Mouse (Mus musculus): ENCODE results near the gene Ces1a. TPM values are rescaled to one million over a fixed set of nuclear protein-coding genes. Genes with fewer than 3 reads are reported as not detected.

Gene Ces1a
- total and polyA plus RNA-seq, 3 experiments: not detected

- Histone ChIP-seq H3K27me3 (ENCODE audit: control insufficient read depth in 1 of 2, insufficient read depth in 2 of 2, low read length in 2 of 2) (no peaks in the 10 kb centered on the region), H3K36me3 (ENCODE audit: control insufficient read depth in 1 of 2, insufficient read depth in 2 of 2, low read length in 2 of 2) (no peaks in the 10 kb centered on the region), H3K4me3 (ENCODE audit: control insufficient read depth in 1 of 2, insufficient read depth in 1 of 2, low read depth in 2 of 2, low read length in 2 of 2) (no peak overlapping the region), H3K9me3 (replicated peaks; ENCODE audit: insufficient read depth, low read length) (no peaks in the 10 kb centered on the region), H3K27ac (ENCODE audit: control insufficient read depth, low read depth, low read length) (no peak overlapping the region), H3K9ac (ENCODE audit: control insufficient read depth, low read depth, low read length, poor library complexity, severe bottlenecking) (no peak overlapping the region), H3K4me1 (ENCODE audit: control insufficient read depth in 1 of 2, insufficient read depth in 2 of 2, low read length in 2 of 2) (no peaks in the 10 kb centered on the region), H3K79me2 (ENCODE audit: control insufficient read depth, insufficient read depth, low read length, poor library complexity) (no peaks in the 10 kb centered on the region)
- TF ChIP-seq TCF12 (IDR thresholded peaks at IDR 0.05; ENCODE audit: low read depth, low read length) (no peak), RCOR1 (IDR thresholded peaks at IDR 0.05; ENCODE audit: low read depth, low read length) (no peak)
- no peak for DNase-seq (ENCODE audit: low read depth, low spot score)
These were observed 63.6 kb downstream of the Ces1a start for GRCm38 (mm10) chr8:92984376-92984775.

GRCm38 (mm10) chr8:92982491-92982890, 65.5 kb downstream of the Ces1a start:
- H3K9me3 ChIP-seq (replicated peaks; ENCODE audit: insufficient read depth, low read length): no peaks in the 10 kb centered on the region
- H3K4me3 ChIP-seq (ENCODE audit: control insufficient read depth in 1 of 2, insufficient read depth in 1 of 2, low read depth in 2 of 2, low read length in 2 of 2): no peak overlapping the region
- no peaks in the 10 kb centered on the region for H3K79me2 ChIP-seq (ENCODE audit: control insufficient read depth, insufficient read depth, low read length, poor library complexity)
- DNase-seq (ENCODE audit: low read depth, low spot score): no peak
- no peaks in the 10 kb centered on the region for H3K4me1 ChIP-seq (ENCODE audit: control insufficient read depth in 1 of 2, insufficient read depth in 2 of 2, low read length in 2 of 2)
- H3K9ac ChIP-seq (ENCODE audit: control insufficient read depth, low read depth, low read length, poor library complexity, severe bottlenecking): no peak overlapping the region
- no peaks in the 10 kb centered on the region for H3K36me3 ChIP-seq (ENCODE audit: control insufficient read depth in 1 of 2, insufficient read depth in 2 of 2, low read length in 2 of 2)
- no peaks in the 10 kb centered on the region for H3K27me3 ChIP-seq (ENCODE audit: control insufficient read depth in 1 of 2, insufficient read depth in 2 of 2, low read length in 2 of 2)
- no peak for TF ChIP-seq POLR2A (IDR thresholded peaks at IDR 0.05; ENCODE audit: control insufficient read depth in 1 of 2, insufficient read depth in 1 of 2, low read depth in 1 of 2, low read length in 2 of 2, poor library complexity in 1 of 2)
- TF ChIP-seq ZKSCAN1 (IDR thresholded peaks at IDR 0.05; ENCODE audit: low read depth, low read length): no peak
- TF ChIP-seq ZNF384 (IDR thresholded peaks at IDR 0.05; ENCODE audit: low read depth, low read length): no peak
- no peak for TF ChIP-seq KAT2A (conservative IDR thresholded peaks at IDR 0.05; ENCODE audit: low read depth, low read length)
- TF ChIP-seq USF2 (IDR thresholded peaks at IDR 0.05; ENCODE audit: borderline replicate concordance in 1 of 2, insufficient read depth in 1 of 2, low read depth in 1 of 2, low read length in 2 of 2): no peak
- TF ChIP-seq ZC3H11A (IDR thresholded peaks at IDR 0.05; ENCODE audit: low read depth, low read length): no peak
- no peak for TF ChIP-seq USF1 (IDR thresholded peaks at IDR 0.05; ENCODE audit: low read depth, low read length)
- no peak for TF ChIP-seq TCF12 (IDR thresholded peaks at IDR 0.05; ENCODE audit: low read depth, low read length)
- no peak for TF ChIP-seq TAL1 (IDR thresholded peaks at IDR 0.05; ENCODE audit: low read length)
- no peak for TF ChIP-seq MAFK (IDR thresholded peaks at IDR 0.05; ENCODE audit: borderline replicate concordance, low read depth, low read length)
- TF ChIP-seq MYB (IDR thresholded peaks at IDR 0.05; ENCODE audit: low read depth, low read length): no peak
- no peak for TF ChIP-seq MAZ (IDR thresholded peaks at IDR 0.05; ENCODE audit: low read depth, low read length)
- no peak for TF ChIP-seq HCFC1 (IDR thresholded peaks at IDR 0.05; ENCODE audit: low read depth, low read length)
- TF ChIP-seq GABPA (IDR thresholded peaks at IDR 0.05; ENCODE audit: low read depth, low read length): no peak
- no peak for TF ChIP-seq EP300 (IDR thresholded peaks at IDR 0.05; ENCODE audit: low read depth in 1 of 2, low read length in 2 of 2)
- no peak for TF ChIP-seq MXI1 (IDR thresholded peaks at IDR 0.05; ENCODE audit: low read depth, low read length)
- no peak for TF ChIP-seq CTCF (IDR thresholded peaks at IDR 0.05 in 2 of 3, conservative IDR thresholded peaks at IDR 0.05 in 1 of 3; ENCODE audit: control insufficient read depth in 1 of 3, insufficient read depth in 1 of 3, low read depth in 2 of 3, low read length in 3 of 3, poor library complexity in 1 of 3, severe bottlenecking in 1 of 3)
- TF ChIP-seq SMC3 (IDR thresholded peaks at IDR 0.05; ENCODE audit: low read depth, low read length): no peak
- no peak for TF ChIP-seq GATA1 (IDR thresholded peaks at IDR 0.05; ENCODE audit: low read depth, low read length)
- TF ChIP-seq ELF1 (IDR thresholded peaks at IDR 0.05; ENCODE audit: low read depth, low read length): no peak
- H3K27ac ChIP-seq (ENCODE audit: control insufficient read depth, low read depth, low read length): no peak overlapping the region
